Mouse (Mus musculus) heart, adult 2 months (tissue): ENCODE measurements at regions not wholly inside any gene's neighbourhood (a gene's known extent, or its start where the extent isn't known, plus 50 kb on each side); places are given as distances from the start of the nearest gene placed in this dataset.

ENCODE experiments used
- CTCF ChIP-seq: fragments of 200-600 bp; IDR thresholded peaks from 2 replicates; pipeline ENCODE4 v1.8.1; 2022; ENCODE audit warnings: antibody characterized with exemption, mild to moderate bottlenecking, moderate library complexity
- EP300 ChIP-seq: fragments of 200-500 bp; IDR thresholded peaks from 2 replicates; pipeline ENCODE4 v1.6.1; 2011; ENCODE audit warnings: low read depth, low read length, control low read depth; ENCODE audit not compliant: insufficient read depth
- POLR2A ChIP-seq: fragments of 200-500 bp; IDR thresholded peaks from 2 replicates; pipeline ENCODE4 v1.6.1; 2011; ENCODE audit warnings: mild to moderate bottlenecking, low read depth, low read length, control low read depth; ENCODE audit not compliant: insufficient read depth

GRCm38 (mm10) chr13:75578971-75579370 lies 127.6 kb upstream of the Ell2 start:
- TF ChIP-seq CTCF (no peak), POLR2A (no peak), EP300 (no peak)
